Mouse (Mus musculus): ENCODE data around the gene Gtf3c4. TPM values are rescaled to one million over a fixed set of nuclear protein-coding genes. Genes with fewer than 3 reads are reported as not detected.

Gene Gtf3c4
- total RNA-seq, 2 experiments from 2014 or later, result 33.3 to 34.5 TPM

- DNase-seq (ENCODE audit: extremely low spot score in 1 of 2, low spot score in 1 of 2), result no peak
Observed at GRCm38 (mm10) chr2:28808841-28809240, 31.3 kb downstream of the Gtf3c4 start.

- no peak for DNase-seq (ENCODE audit: extremely low spot score in 1 of 2, low spot score in 1 of 2)
Observed at GRCm38 (mm10) chr2:28803406-28803805, 36.8 kb downstream of the Gtf3c4 start.

- DNase-seq (ENCODE audit: extremely low spot score in 1 of 2, low spot score in 1 of 2), result no peak
Observed at GRCm38 (mm10) chr2:28799575-28799974, 40.6 kb downstream of the Gtf3c4 start.

GRCm38 (mm10) chr2:28798390-28798789 lies 41.8 kb downstream of the Gtf3c4 start:
- DNase-seq (ENCODE audit: extremely low spot score in 1 of 2, low spot score in 1 of 2), result no peak

GRCm38 (mm10) chr2:28797490-28798106 lies 42.6 kb downstream of the Gtf3c4 start:
- no peak for DNase-seq (ENCODE audit: extremely low spot score in 1 of 2, low spot score in 1 of 2)

- DNase-seq (ENCODE audit: extremely low spot score in 1 of 2, low spot score in 1 of 2), result no peak
Observed at GRCm38 (mm10) chr2:28796298-28796697, 43.9 kb downstream of the Gtf3c4 start.

GRCm38 (mm10) chr2:28794623-28795022 lies 45.5 kb downstream of the Gtf3c4 start:
- no peak for DNase-seq (ENCODE audit: extremely low spot score in 1 of 2, low spot score in 1 of 2)

GRCm38 (mm10) chr2:28792931-28793610 lies 47.1 kb downstream of the Gtf3c4 start:
- DNase-seq (ENCODE audit: extremely low spot score in 1 of 2, low spot score in 1 of 2), result peak in 1 of 2 experiments; percentile 9

- no peak for DNase-seq (ENCODE audit: extremely low spot score in 1 of 2, low spot score in 1 of 2)
Observed at GRCm38 (mm10) chr2:28787067-28787619, 53.0 kb downstream of the Gtf3c4 start.

GRCm38 (mm10) chr2:28786355-28787066 lies 53.6 kb downstream of the Gtf3c4 start:
- DNase-seq (ENCODE audit: extremely low spot score in 1 of 2, low spot score in 1 of 2), result no peak

- no peak for DNase-seq (ENCODE audit: extremely low spot score in 1 of 2, low spot score in 1 of 2)
Observed at GRCm38 (mm10) chr2:28781310-28781709, 58.9 kb downstream of the Gtf3c4 start.

- no peak for DNase-seq (ENCODE audit: extremely low spot score in 1 of 2, low spot score in 1 of 2)
Observed at GRCm38 (mm10) chr2:28780001-28780782, 60.0 kb downstream of the Gtf3c4 start.

- no peak for DNase-seq (ENCODE audit: extremely low spot score in 1 of 2, low spot score in 1 of 2)
Observed at GRCm38 (mm10) chr2:28776728-28777127, 63.4 kb downstream of the Gtf3c4 start.

GRCm38 (mm10) chr2:28774073-28774472 lies 66.1 kb downstream of the Gtf3c4 start:
- no peak for DNase-seq (ENCODE audit: extremely low spot score in 1 of 2, low spot score in 1 of 2)

Other genes starting within 250 kb of the Gtf3c4 start
- gene Gfi1b, start 218.4 kb downstream of the Gtf3c4 start, total RNA-seq (2021), result not detected
- gene Tsc1, start 199.1 kb downstream of the Gtf3c4 start, total RNA-seq (2021), result 10 to 100 TPM; 36.1 to 44.0 TPM
- under 1 TPM in 1 of 2 experiments, not detected in 1; 0.91 TPM for gene Spaca9, start 140.6 kb downstream of the Gtf3c4 start, total RNA-seq (2021)
- gene Ak8, start 140.2 kb downstream of the Gtf3c4 start, total RNA-seq (2021), result 1 to 10 TPM; 1.1 TPM
- gene Ddx31, start within 50 bp of the Gtf3c4 start, total RNA-seq (2021), result 1 to 10 TPM; 7.2 to 9.3 TPM
- not detected for gene Barhl1, start 76.3 kb upstream of the Gtf3c4 start, total RNA-seq (2021)
- under 1 TPM; 0.54 to 0.80 TPM for gene Cfap77, start 214.7 kb upstream of the Gtf3c4 start, total RNA-seq (2021)
- gene Ttf1, start 219.9 kb upstream of the Gtf3c4 start, total RNA-seq (2021), result 10 to 100 TPM in 1 of 2 experiments, 1 to 10 TPM in 1; 9.1 to 12.8 TPM